Mouse (Mus musculus) CH12.LX (cell line): ENCODE results near the gene Acsbg1.

Experiments used
- CHD1 ChIP-seq: IDR thresholded peaks from 2 replicates; pipeline ENCODE4 v1.6.1; 2012; ENCODE audit warnings: low read depth, low read length, improper control_type of control experiment, inconsistent platforms
- CTCF ChIP-seq, 2 experiments: IDR thresholded peaks in 1 of 2; conservative IDR thresholded peaks in 1 of 2; 2 replicates each; pipeline ENCODE4 v1.5.1; 2011 to 2012; ENCODE audit warnings: low read depth in 2 of 2, low read length in 2 of 2, improper control_type of control experiment in 1 of 2, inconsistent platforms in 1 of 2, mild to moderate bottlenecking in 1 of 2, moderate library complexity in 1 of 2
- E2F4 ChIP-seq: IDR thresholded peaks from 2 replicates; pipeline ENCODE4 v1.6.1; 2011; ENCODE audit warnings: low read depth, low read length, improper control_type of control experiment; ENCODE audit not compliant: insufficient replicate concordance
- ELF1 ChIP-seq: IDR thresholded peaks from 2 replicates; pipeline ENCODE4 v1.6.1; 2014; ENCODE audit warnings: low read depth, mild to moderate bottlenecking, inconsistent platforms, low read length, improper control_type of control experiment
- EP300 ChIP-seq: IDR thresholded peaks from 2 replicates; pipeline ENCODE4 v1.6.1; 2011; ENCODE audit warnings: low read length, improper control_type of control experiment
- JUND ChIP-seq: conservative IDR thresholded peaks from 2 replicates; pipeline ENCODE4 v1.6.1; 2011; ENCODE audit warnings: low read depth, low read length, improper control_type of control experiment
- MAFK ChIP-seq: IDR thresholded peaks from 2 replicates; pipeline ENCODE4 v1.6.1; 2011; ENCODE audit warnings: low read length, improper control_type of control experiment; ENCODE audit not compliant: insufficient replicate concordance
- PAX5 ChIP-seq: IDR thresholded peaks from 2 replicates; pipeline ENCODE4 v1.6.1; 2012; ENCODE audit warnings: low read length, inconsistent platforms, mixed read lengths
- POLR2A ChIP-seq: IDR thresholded peaks from 2 replicates; pipeline ENCODE4 v1.6.1; 2011; ENCODE audit warnings: low read depth, mild to moderate bottlenecking, improper control_type of control experiment, low read length
- SIN3A ChIP-seq: IDR thresholded peaks from 2 replicates; pipeline ENCODE4 v1.6.1; 2012; ENCODE audit warnings: low read length, improper control_type of control experiment, inconsistent platforms
- USF1 ChIP-seq: IDR thresholded peaks from 2 replicates; pipeline ENCODE4 v1.6.1; 2014; ENCODE audit warnings: low read depth, mild to moderate bottlenecking, inconsistent platforms, low read length, improper control_type of control experiment
- USF2 ChIP-seq: conservative IDR thresholded peaks from 2 replicates; pipeline ENCODE4 v1.6.1; 2011; ENCODE audit warnings: low read depth, low read length, improper control_type of control experiment
- ZKSCAN1 ChIP-seq: IDR thresholded peaks from 2 replicates; pipeline ENCODE4 v1.6.1; 2012; ENCODE audit warnings: low read depth, inconsistent platforms, low read length, improper control_type of control experiment, borderline replicate concordance
- ZNF384 ChIP-seq: IDR thresholded peaks from 2 replicates; pipeline ENCODE4 v1.6.1; 2012; ENCODE audit warnings: low read depth, low read length, improper control_type of control experiment, inconsistent platforms

GRCm38 (mm10) chr9:54671962-54672361 is 10.3 kb upstream of the Acsbg1 start:
- no peak for TF ChIP-seq CTCF (conservative IDR thresholded peaks at IDR 0.05 in 1 of 2, IDR thresholded peaks at IDR 0.05 in 1 of 2; ENCODE audit: low read depth in 2 of 2, low read length in 2 of 2)
- no peak for TF ChIP-seq ELF1
- TF ChIP-seq POLR2A, result no peak
- no peak for TF ChIP-seq PAX5
- TF ChIP-seq EP300, result no peak
- TF ChIP-seq ZNF384, result no peak
- TF ChIP-seq E2F4, result no peak
- no peak for TF ChIP-seq USF2
- TF ChIP-seq JUND, result no peak
- no peak for TF ChIP-seq ZKSCAN1
- no peak for TF ChIP-seq USF1
- TF ChIP-seq CHD1, result no peak
- TF ChIP-seq MAFK, result no peak
- TF ChIP-seq SIN3A, result no peak
